8 mouse cellular contexts compared by ENCODE assay signal in the genomic region with DNA sequence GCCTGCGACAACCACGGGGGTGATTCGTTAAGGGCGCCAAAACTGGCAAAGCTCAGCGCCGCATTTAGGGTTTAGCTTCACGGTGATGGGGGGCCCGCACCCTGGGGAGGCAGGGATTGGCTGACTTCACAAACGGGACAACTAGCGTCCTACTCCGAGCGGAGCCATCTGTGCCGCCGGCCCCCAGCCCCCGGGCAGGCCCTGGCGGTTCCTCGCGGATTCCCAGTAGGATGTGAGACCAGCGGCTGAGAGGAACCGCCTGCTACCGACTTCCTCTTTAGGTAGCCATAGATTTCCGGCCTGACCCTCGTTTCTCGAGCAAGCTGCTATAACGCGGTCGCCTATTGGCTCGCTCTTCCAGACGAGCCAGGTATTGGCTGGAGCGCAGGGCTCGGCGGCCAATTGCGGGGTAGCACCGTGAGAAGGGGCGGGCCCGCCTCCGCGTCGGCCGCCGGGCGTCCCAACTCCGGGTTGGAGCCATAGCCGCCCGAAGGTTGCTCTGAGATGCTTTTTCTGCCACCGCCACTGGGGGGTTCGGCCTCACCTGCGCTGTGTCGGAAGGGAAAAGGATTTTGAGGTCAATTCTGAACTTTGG. TPM values are rescaled to one million over a fixed set of nuclear protein-coding genes. Genes with fewer than 3 reads are reported as not detected.
A peak's percentile ranks its signal among the peaks of the same experiment; 100 is the strongest.
DNase-seq lines count a peak whose midpoint lies in the region; ATAC-seq and TF ChIP-seq lines count a peak whose summit lies in the region.

Gene Gsto2, plus strand, starts transcription at position 182 of the 595 bp plus-strand sequence.

- ATAC-seq in common myeloid progenitor, adult 5-6 weeks (replicated peaks; ENCODE audit: low read depth, poor library complexity, severe bottlenecking): peak; percentile 99
- ATAC-seq in hindbrain, postnatal 0 days: peak; percentile 100
- peak; percentile 99 for ATAC-seq in megakaryocyte, adult 5-6 weeks (ENCODE audit: poor library complexity, severe bottlenecking)

- peak within 1 kb of the TSS; percentile 91 for H3K4me3 ChIP-seq in gastrocnemius, adult 2 months
- peak within 1 kb of the TSS; percentile 52 for H3K4me3 ChIP-seq in hindbrain, postnatal 0 days (ENCODE audit: low read length)
- H3K4me3 ChIP-seq in left cerebral cortex, adult 2 months: peak within 1 kb of the TSS; percentile 78

- WGBS in hindbrain, postnatal 0 days: under 1% methylated on average over 49 of the region's 49 CpGs

- H3K4me1 ChIP-seq in hindbrain, postnatal 0 days (ENCODE audit: insufficient read depth, low read length): no peaks in the 10 kb centered on the region

- no peaks in the 10 kb centered on the region; the same call in 1 of the 2 replicates for H3K36me3 ChIP-seq in hindbrain, postnatal 0 days (ENCODE audit: insufficient read depth, low read length)

- intact Hi-C loops in gastrocnemius, adult 2 months (cut with DNase I): no loop called here
- intact Hi-C loops in left cerebral cortex, adult 2 months (cut with DNase I): no loop called here

- no peaks in the 10 kb centered on the region for H3K27me3 ChIP-seq in hindbrain, postnatal 0 days (ENCODE audit: insufficient read depth, low read length)

- peak within 1 kb of the TSS; percentile 60 for H3K9ac ChIP-seq in hindbrain, postnatal 0 days (replicated peaks; ENCODE audit: low read length)

- no peaks in the 10 kb centered on the region for H3K9me3 ChIP-seq in hindbrain, postnatal 0 days (ENCODE audit: low read length)

- peak; percentile 97 for DNase-seq in ZHBTc4 (ENCODE audit: low read depth, low spot score)
- peak; percentile 97 for DNase-seq in gastrocnemius, adult 2 months
- peak; percentile 98 for DNase-seq in hindbrain, postnatal 0 days (ENCODE audit: low spot score)
- DNase-seq in left cerebral cortex, adult 2 months (ENCODE audit: extremely low spot score in 1 of 2, low spot score in 2 of 2): peak; percentile 92 to 94
- peak; percentile 91 to 94 for DNase-seq in right cerebral cortex, adult 2 months (ENCODE audit: low spot score in 2 of 2)
- DNase-seq in urinary bladder, postnatal 14 days (ENCODE audit: low spot score): peak; percentile 94

- TF ChIP-seq CTCF in gastrocnemius, adult 2 months (IDR thresholded peaks at IDR 0.05): peak; percentile 66
- peak; percentile 68 for TF ChIP-seq CTCF in hindbrain, postnatal 0 days (IDR thresholded peaks at IDR 0.05; ENCODE audit: low read depth)
- peak; percentile 69 for TF ChIP-seq CTCF in left cerebral cortex, adult 2 months (IDR thresholded peaks at IDR 0.05)

- peak within 1 kb of the TSS; percentile 92 for H3K27ac ChIP-seq in gastrocnemius, adult 2 months
- peak within 1 kb of the TSS; percentile 87 for H3K27ac ChIP-seq in hindbrain, postnatal 0 days
- peak within 1 kb of the TSS; percentile 89 for H3K27ac ChIP-seq in left cerebral cortex, adult 2 months

- peak within 1 kb of the TSS; percentile 86 for H3K4me2 ChIP-seq in hindbrain, postnatal 0 days (ENCODE audit: low read depth, low read length)

RNA-seq across cellular contexts. Expression of gene Gsto2, which starts in this region (rescaled TPM):
- total RNA-seq in common myeloid progenitor, adult 5-6 weeks (2017): not detected in 2 replicates
- under 1 TPM; 0.51 to 0.73 TPM for total RNA-seq in gastrocnemius, adult 2 months (2021)
- 0.26 and 0.29 TPM in 2 replicates for total RNA-seq in hindbrain, postnatal 0 days (2014; rRNA removed)
- 0.89 and 1.6 TPM in 2 replicates for polyA plus RNA-seq in hindbrain, postnatal 0 days (2015; fragmentation: Nextera tagmentation; extraction: Ambion mirVana)
- total RNA-seq in left cerebral cortex, adult 2 months (2021): 1 to 10 TPM; 1.4 to 2.2 TPM
- total RNA-seq in megakaryocyte, adult 5-6 weeks (2015): not detected in 2 replicates
- total RNA-seq in megakaryocyte, adult 5-6 weeks (2017): not detected in 2 replicates

Comparison
In these comparisons a context has a peak if more than half of its experiments do, and no peak if none do; other contexts are left out.
1. Peak in every context shown above with its lines: DNase-seq, ATAC-seq, H3K4me3 ChIP-seq and H3K27ac ChIP-seq.
2. Peak in ATAC-seq in common myeloid progenitor, adult 5-6 weeks; RNA of the gene not detected or under 1 TPM.
3. Peak in DNase-seq, H3K4me3 ChIP-seq and H3K27ac ChIP-seq in gastrocnemius, adult 2 months; RNA of the gene not detected or under 1 TPM.
4. Peak in ATAC-seq in megakaryocyte, adult 5-6 weeks; RNA of the gene not detected or under 1 TPM.